Mouse (Mus musculus): ENCODE results near the gene 1700020L24Rik.

Gene 1700020L24Rik

DNA sequence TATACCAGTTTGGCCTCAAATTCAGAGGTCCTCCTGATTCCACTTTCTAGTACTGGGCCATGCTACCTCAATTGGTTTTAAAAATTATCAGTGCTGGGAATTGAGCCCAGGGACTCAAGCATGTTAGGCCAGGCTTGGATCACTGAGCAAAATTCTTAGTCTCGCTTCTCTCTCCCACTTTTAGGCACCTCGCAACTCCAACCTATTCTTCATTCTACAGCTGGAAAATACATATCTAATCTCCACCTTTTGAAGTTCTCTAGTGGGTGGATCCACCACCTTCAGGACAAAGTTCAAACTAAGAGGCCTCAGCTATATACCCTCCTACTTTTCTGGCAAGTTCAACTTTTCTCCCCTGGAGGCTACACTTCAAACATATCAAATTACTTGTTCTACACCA, 34.3 kb downstream of the 1700020L24Rik start:
- no peak for DNase-seq (ENCODE audit: low read depth, low spot score)

GRCm38 (mm10) chr11:83472324-83473234, 35.1 kb downstream of the 1700020L24Rik start, which contains the start of gene Taf15:
TSS of gene Taf15 (plus strand) at chr11:83473086.
- DNase-seq (ENCODE audit: low read depth, low spot score): peak; percentile 100

GRCm38 (mm10) chr11:83473235-83474016, 35.9 kb downstream of the 1700020L24Rik start:
- no peak for DNase-seq (ENCODE audit: low read depth, low spot score)

Data from WW6 (cell line).